Mouse (Mus musculus): Measurements from ENCODE around the gene Ms4a6d.

GRCm38 (mm10) chr19:11574965-11575364 lies 29.7 kb downstream of the Ms4a6d start:
- TF ChIP-seq CTCF (IDR thresholded peaks at IDR 0.05; ENCODE audit: borderline replicate concordance, insufficient read depth, low read depth, low read length) (no peak), POLR2A (IDR thresholded peaks at IDR 0.05; ENCODE audit: borderline replicate concordance, insufficient read depth, low read length) (no peak)

Measured in cerebellum, adult 2 months (tissue).